Mouse (Mus musculus) forebrain, embryonic 11.5 days (tissue): ENCODE measurements around the gene Klc4. TPM values are rescaled to one million over a fixed set of nuclear protein-coding genes. Genes with fewer than 3 reads are reported as not detected.

Experiments
- ATAC-seq: fragments of 200-750 bp; cut with Nextera tagmentation; replicated peaks from 2 replicates; pipeline ENCODE4 v1.8.0; 2017; ENCODE audit warnings: moderate TSS enrichment; ENCODE audit not compliant: low FRiP score
- DNase-seq: peaks from one replicate; pipeline ENCODE4 v3.0.0-alpha.2; 2017; ENCODE audit warnings: low spot score
- H3K27ac ChIP-seq: fragments of 300-500 bp; sonication (generic); 2 replicates; pipeline ENCODE4 v1.5.1; 2014; ENCODE audit warnings: low read depth, low read length
- H3K27me3 ChIP-seq: fragments of 300-500 bp; sonication (generic); 2 replicates; pipeline ENCODE4 v1.6.1; 2014; ENCODE audit warnings: mild to moderate bottlenecking, low read length, mixed read lengths; ENCODE audit not compliant: control insufficient read depth, insufficient read depth
- H3K36me3 ChIP-seq: fragments of 300-500 bp; sonication (generic); 2 replicates; pipeline ENCODE4 v1.6.1; 2014; ENCODE audit warnings: mild to moderate bottlenecking, low read length, moderate library complexity, mixed read lengths; ENCODE audit not compliant: control insufficient read depth, insufficient read depth
- H3K4me1 ChIP-seq: fragments of 300-500 bp; sonication (generic); replicated peaks from 2 replicates; pipeline ENCODE4 v1.6.1; 2014; ENCODE audit warnings: low read length, mixed read lengths; ENCODE audit not compliant: control insufficient read depth, insufficient read depth
- H3K4me2 ChIP-seq: fragments of 300-500 bp; sonication (generic); 2 replicates; pipeline ENCODE4 v1.6.1; 2014; ENCODE audit warnings: low read depth, mild to moderate bottlenecking, low read length, moderate library complexity, mixed read lengths; ENCODE audit not compliant: severe bottlenecking
- H3K4me3 ChIP-seq: fragments of 300-500 bp; sonication (generic); 2 replicates; pipeline ENCODE4 v1.5.1; 2014; ENCODE audit warnings: low read depth, low read length
- H3K9ac ChIP-seq: fragments of 300-500 bp; sonication (generic); 2 replicates; pipeline ENCODE4 v1.6.1; 2014; ENCODE audit warnings: low read length
- H3K9me3 ChIP-seq: fragments of 300-500 bp; sonication (generic); 2 replicates; pipeline ENCODE4 v1.6.1; 2016; ENCODE audit warnings: low read length, mixed read lengths; ENCODE audit not compliant: control insufficient read depth
- WGBS: fragments of 180-500 bp; shearing (Covaris S2); extraction: QIAGEN DNeasy Blood & Tissue Kit; methylation state at CpG from one replicate; pipeline ENCODE4 v1.1.7; 2014; 5-methylcytosine and 5-hydroxymethylcytosine counted together
- polyA plus RNA-seq: library from polyadenylated mRNA; unstranded; fragments of >200 nt; fragmentation: Nextera tagmentation; extraction: Ambion mirVana; gene quantifications from 2 replicates; pipeline ENCODE4 v1.2.1, GENCODE M21; 2014

Klc4 gene
- polyA plus RNA-seq, 1 experiment from 2014 or later = 35.8 TPM

DNA sequence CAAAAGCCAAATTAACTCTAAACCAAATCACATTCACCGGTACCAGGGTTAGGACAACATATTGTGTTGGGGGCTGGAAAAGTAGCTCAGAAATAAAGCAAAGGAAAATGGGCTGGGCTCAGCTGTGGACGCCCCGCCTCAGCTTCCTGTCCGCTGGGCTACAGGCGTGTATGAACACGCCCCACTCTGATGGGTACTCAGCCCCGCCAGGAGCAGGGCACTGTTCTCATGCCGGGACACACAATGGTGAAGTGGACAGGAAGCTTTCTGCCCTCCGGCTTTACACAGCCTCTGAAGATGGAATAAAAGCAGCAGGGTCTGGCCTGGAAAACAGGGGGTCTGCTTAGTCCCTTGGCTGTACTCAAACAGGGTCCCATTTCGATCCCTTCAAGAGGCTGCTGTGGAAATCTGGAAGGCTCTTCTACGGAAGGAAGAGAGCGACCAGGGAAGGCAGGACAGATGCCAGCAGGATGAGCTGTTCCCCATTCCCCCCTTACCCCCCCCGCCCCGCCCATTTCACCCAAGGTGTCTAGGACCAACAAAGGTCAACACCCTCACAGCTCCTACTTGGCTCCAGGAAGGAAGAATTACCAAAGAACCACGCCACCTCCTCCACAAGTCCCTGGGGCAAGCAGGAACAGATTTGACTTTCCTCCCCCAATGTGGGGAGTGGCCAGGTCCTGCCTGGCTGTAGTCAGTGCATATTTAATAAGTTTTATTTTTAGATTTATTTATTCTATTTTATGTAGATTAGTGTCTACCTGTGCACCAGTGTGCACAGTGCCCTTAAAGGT, 35.9 kb downstream of the Klc4 start:
- DNase-seq (no peak), ATAC-seq (no peak)
- Histone ChIP-seq H3K9me3 (no peaks in the 10 kb centered on the region), H3K27me3 (no peaks in the 10 kb centered on the region), H3K9ac (peak overlapping the region; percentile 8; the same call in 1 of the 2 replicates), H3K36me3 (no peaks in the 10 kb centered on the region), H3K27ac (0 out of 2 replicates have a peak overlapping the region, but pooled peaks have one; percentile 25), H3K4me2 (0 out of 2 replicates have a peak overlapping the region, but pooled peaks have one; percentile 15), H3K4me1 (peaks cover 15% of the 10 kb centered on the region), H3K4me3 (no peak overlapping the region)
- WGBS = 62% methylated on average over 15 of the region's 15 CpGs

DNA sequence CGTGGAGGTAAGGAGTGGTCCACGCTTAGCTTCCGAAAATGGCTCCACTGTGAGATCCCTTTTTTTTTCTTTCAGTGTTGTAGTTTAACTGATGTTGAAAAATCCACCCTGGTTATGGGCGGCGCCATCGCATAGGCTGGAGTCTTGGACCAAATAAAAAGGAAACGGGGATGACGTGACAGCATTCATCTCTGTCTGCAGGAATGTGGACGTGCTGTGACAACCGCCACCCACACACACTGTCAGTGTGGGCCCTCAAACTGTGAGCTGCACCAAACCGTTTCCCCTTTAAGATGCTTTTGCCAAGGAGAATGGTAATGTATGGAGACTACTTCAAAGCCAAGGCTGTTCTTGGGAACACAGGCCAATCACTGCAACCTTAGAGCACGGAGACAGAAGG, 39.8 kb downstream of the Klc4 start:
- Histone ChIP-seq H3K27me3 (no peaks in the 10 kb centered on the region), H3K9ac (no peak overlapping the region), H3K36me3 (no peaks in the 10 kb centered on the region), H3K4me3 (no peak overlapping the region), H3K27ac (no peak overlapping the region), H3K4me1 (peaks cover 2% of the 10 kb centered on the region; the same call in 1 of the 2 replicates), H3K9me3 (no peaks in the 10 kb centered on the region), H3K4me2 (no peak overlapping the region)
- 87% methylated on average over 12 of the region's 12 CpGs for WGBS
- DNase-seq (no peak), ATAC-seq (no peak)

DNA sequence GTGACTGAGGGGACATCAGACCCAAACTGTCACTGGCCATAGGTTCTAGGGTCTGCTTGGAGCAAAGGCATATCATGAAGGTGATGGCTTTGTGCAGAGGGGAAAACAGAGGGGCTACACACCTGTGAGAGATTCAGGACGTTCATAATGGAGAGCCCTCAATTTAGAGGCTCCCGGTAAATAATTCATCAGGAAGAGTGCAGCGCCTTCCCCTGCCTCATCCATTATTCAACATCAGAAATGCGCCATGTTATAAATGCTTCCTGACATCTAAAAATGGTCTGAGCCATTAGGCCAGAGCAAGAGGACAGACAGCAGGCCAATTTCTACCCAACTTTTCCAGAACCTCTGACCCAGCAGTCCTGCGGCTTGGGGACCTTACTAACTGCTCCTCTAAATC, 40.7 kb downstream of the Klc4 start:
- 75% methylated on average over 5 of the region's 5 CpGs for WGBS
- no peak overlapping the region for H3K4me3 ChIP-seq
- no peak overlapping the region for H3K4me2 ChIP-seq
- no peak overlapping the region for H3K27ac ChIP-seq
- no peak for ATAC-seq
- no peaks in the 10 kb centered on the region for H3K9me3 ChIP-seq
- no peak overlapping the region for H3K9ac ChIP-seq
- peaks cover 2% of the 10 kb centered on the region; the same call in 1 of the 2 replicates for H3K4me1 ChIP-seq
- no peaks in the 10 kb centered on the region for H3K36me3 ChIP-seq
- DNase-seq = no peak
- no peaks in the 10 kb centered on the region for H3K27me3 ChIP-seq

DNA sequence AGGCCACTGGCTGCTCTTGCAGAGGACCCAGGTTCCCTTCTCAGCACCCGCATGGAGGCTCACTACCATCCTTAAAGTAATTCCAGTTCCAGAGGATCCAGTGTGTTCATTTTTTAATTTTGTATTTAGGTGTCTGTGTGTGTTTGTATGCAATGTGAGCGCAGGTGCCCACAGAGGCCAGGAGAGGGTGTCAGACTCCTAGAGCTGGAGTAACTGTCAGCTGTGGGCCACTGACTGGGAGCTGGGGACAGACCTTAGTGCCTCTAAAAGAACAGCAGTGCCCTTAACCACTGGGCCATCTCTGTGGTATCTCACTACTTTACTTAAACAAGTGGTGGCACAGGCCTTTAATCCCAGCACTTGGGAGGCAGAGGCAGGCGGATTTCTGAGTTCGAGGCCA, 42.6 kb downstream of the Klc4 start:
- Histone ChIP-seq H3K4me3 (no peak overlapping the region), H3K36me3 (no peaks in the 10 kb centered on the region), H3K4me2 (no peak overlapping the region), H3K9me3 (no peaks in the 10 kb centered on the region), H3K27ac (no peak overlapping the region), H3K27me3 (no peaks in the 10 kb centered on the region), H3K4me1 (0 out of 2 replicates have a peak, but pooled peaks cover 2% of the 10 kb centered on the region), H3K9ac (no peak overlapping the region)
- 94% methylated on average over 4 of the region's 4 CpGs for WGBS
- ATAC-seq (no peak), DNase-seq (no peak)

DNA sequence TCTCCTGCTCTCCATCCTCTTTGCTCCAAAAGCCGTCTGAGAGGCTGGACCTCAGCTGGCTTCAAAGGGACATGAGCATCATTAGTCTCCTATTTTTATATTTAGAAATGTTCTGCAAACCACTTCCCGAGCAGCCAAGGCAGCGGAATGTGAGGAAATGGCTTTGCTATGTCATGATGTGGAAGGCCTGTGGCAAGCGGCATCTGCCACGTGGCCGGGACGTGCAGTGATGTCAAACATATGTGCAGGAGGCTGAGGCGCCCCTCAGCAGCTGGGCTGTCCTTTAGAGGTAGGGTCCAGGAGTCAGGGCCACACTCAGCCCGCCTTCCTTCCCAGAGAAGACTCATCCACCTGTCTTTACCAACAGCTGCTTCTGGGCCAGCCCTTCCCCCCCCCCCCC, 43.6 kb downstream of the Klc4 start:
- no peaks in the 10 kb centered on the region for H3K27me3 ChIP-seq
- 0 out of 2 replicates have a peak, but pooled peaks cover 2% of the 10 kb centered on the region for H3K4me1 ChIP-seq
- H3K36me3 ChIP-seq = no peaks in the 10 kb centered on the region
- H3K4me3 ChIP-seq = no peak overlapping the region
- DNase-seq (no peak), ATAC-seq (no peak)
- no peak overlapping the region for H3K27ac ChIP-seq
- H3K4me2 ChIP-seq = no peak overlapping the region
- H3K9ac ChIP-seq = no peak overlapping the region
- no peaks in the 10 kb centered on the region for H3K9me3 ChIP-seq
- 77% methylated on average over 9 of the region's 9 CpGs for WGBS

DNA sequence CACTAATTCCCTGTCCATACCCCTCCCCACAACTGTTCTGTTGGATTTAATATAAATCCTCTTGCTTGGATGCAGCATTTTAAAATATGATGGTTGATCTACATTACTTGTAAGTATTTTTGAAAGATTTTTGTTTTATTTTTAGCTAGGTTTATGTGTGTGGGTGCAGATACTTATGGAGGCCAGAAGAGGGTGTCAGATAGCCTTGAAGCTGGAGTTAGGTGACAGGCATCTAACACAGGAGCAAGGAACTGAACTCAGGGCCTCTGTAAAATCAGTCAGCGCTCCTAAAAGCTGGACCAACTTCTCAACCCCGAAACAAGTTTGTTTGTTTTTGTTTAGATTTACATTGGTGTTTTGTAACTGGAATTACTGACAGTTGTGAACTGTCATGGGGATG, 45.3 kb downstream of the Klc4 start:
- WGBS = 94% methylated on average over 2 of the region's 2 CpGs
- Histone ChIP-seq H3K27me3 (no peaks in the 10 kb centered on the region), H3K4me1 (0 out of 2 replicates have a peak, but pooled peaks cover 2% of the 10 kb centered on the region), H3K27ac (no peak overlapping the region), H3K9me3 (no peaks in the 10 kb centered on the region), H3K4me2 (no peak overlapping the region), H3K36me3 (no peaks in the 10 kb centered on the region), H3K4me3 (no peak overlapping the region), H3K9ac (no peak overlapping the region)
- ATAC-seq = no peak
- DNase-seq = no peak

DNA sequence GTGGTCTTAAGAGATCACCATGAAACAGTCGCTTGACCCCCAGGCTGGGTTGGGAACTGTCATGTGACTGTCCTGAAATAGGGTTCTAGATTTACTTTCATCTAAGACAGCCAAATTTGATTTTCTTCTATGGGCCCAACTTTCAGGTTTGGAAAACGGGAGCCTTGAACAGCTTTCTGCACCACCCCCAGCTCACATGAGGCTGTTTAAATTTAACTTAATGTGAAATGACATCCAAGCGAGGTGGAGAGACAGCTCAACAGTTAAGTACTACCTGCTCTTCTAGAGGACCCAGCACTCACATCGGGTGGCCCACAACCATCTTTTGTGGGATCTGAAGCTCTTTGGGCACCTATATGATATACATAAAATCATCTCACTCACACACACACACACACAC, 46.9 kb downstream of the Klc4 start:
- Histone ChIP-seq H3K27me3 (no peaks in the 10 kb centered on the region), H3K4me3 (no peak overlapping the region), H3K4me2 (no peak overlapping the region), H3K9ac (no peak overlapping the region), H3K36me3 (no peaks in the 10 kb centered on the region), H3K9me3 (no peaks in the 10 kb centered on the region), H3K4me1 (no peaks in the 10 kb centered on the region), H3K27ac (no peak overlapping the region)
- DNase-seq (no peak), ATAC-seq (no peak)
- 83% methylated on average over 4 of the region's 4 CpGs for WGBS

DNA sequence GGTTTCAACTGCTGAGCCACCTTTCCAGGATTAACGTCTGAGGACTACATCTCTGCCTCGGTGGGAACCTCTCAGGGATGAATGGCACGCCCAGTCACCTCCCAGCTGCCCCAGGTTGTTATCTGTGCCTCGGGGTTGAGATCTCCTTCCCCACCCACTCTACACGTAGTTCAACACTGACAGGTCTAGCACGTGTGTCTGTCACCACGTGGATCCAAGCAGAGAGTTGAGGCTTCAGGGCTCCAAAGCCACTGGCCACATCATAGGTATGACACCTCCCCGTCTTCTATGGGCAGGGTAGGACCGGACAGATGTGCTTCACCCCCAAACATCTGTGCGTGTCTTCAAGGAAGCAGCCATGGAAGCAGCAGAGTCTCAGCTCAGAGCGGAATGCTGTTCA, 47.9 kb downstream of the Klc4 start:
- 90% methylated on average over 11 of the region's 11 CpGs for WGBS

DNA sequence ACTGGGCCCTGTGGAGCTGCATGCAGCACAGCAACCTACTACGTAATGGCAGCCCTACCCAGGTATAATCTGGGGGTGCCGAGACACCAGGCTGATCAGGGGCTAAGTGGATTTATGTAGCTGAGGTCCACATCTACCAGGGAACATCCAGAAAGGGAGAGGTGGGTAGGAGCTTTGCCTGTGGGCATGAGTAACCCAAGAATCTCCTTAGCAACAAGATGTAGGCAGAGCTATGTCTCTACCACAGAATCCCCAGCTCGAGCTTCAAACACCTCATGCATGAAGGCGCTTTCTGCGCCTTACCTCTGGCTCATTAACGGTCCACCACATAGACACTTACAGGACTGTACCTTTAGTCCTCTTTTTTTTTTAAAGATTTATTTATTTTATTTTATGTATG, 50.5 kb downstream of the Klc4 start:
- H3K9me3 ChIP-seq = no peaks in the 10 kb centered on the region

More for the DNA sequence above, 47.9 kb downstream of the Klc4 start:
- ATAC-seq (no peak), DNase-seq (no peak)
- Histone ChIP-seq H3K4me2 (no peak overlapping the region), H3K4me1 (no peaks in the 10 kb centered on the region), H3K4me3 (no peak overlapping the region), H3K9me3 (no peaks in the 10 kb centered on the region), H3K27me3 (no peaks in the 10 kb centered on the region), H3K36me3 (no peaks in the 10 kb centered on the region), H3K9ac (no peak overlapping the region), H3K27ac (no peak overlapping the region)

More for the DNA sequence above, 50.5 kb downstream of the Klc4 start:
- H3K27ac ChIP-seq = no peak overlapping the region
- 84% methylated on average over 6 of the region's 6 CpGs for WGBS
- H3K36me3 ChIP-seq = no peaks in the 10 kb centered on the region; the same call in 1 of the 2 replicates
- H3K4me3 ChIP-seq = no peak overlapping the region
- no peak for ATAC-seq
- H3K4me1 ChIP-seq = no peaks in the 10 kb centered on the region
- no peaks in the 10 kb centered on the region for H3K27me3 ChIP-seq
- H3K9ac ChIP-seq = no peak overlapping the region
- no peak overlapping the region for H3K4me2 ChIP-seq
- DNase-seq = no peak
